Mouse (Mus musculus) MEL (cell line): ENCODE data around the gene Tub. TPM values are rescaled to one million over a fixed set of nuclear protein-coding genes. Genes with fewer than 3 reads are reported as not detected.

Source experiments
- DNase-seq: peaks from one replicate; pipeline ENCODE4 v3.0.0; 2011; ENCODE audit warnings: low read depth, low spot score
- H3K27ac ChIP-seq: 2 replicates; pipeline ENCODE4 v1.5.1; 2012; ENCODE audit warnings: low read depth, mild to moderate bottlenecking, control low read depth, low read length, moderate library complexity; ENCODE audit not compliant: control insufficient read depth
- H3K27me3 ChIP-seq, 2 experiments: fragments of 150-350 bp in 1 of 2; sonication (generic) in 1 of 2; 2 replicates each; pipeline ENCODE4 v1.6.1; 2012; ENCODE audit warnings: low read length in 2 of 2, mild to moderate bottlenecking in 2 of 2, improper control_type of control experiment in 1 of 2, moderate library complexity in 1 of 2; ENCODE audit not compliant: insufficient read depth in 2 of 2, control insufficient read depth in 1 of 2
- H3K36me3 ChIP-seq, 2 experiments: 2 replicates each; pipeline ENCODE4 v1.6.1; 2012 to 2014; ENCODE audit warnings: low read length in 2 of 2, improper control_type of control experiment in 1 of 2, inconsistent platforms in 1 of 2, mild to moderate bottlenecking in 1 of 2; ENCODE audit not compliant: insufficient read depth in 2 of 2, control insufficient read depth in 1 of 2
- H3K4me1 ChIP-seq, 2 experiments: fragments of 150-350 bp in 1 of 2; sonication (generic) in 1 of 2; 2 replicates each; pipeline ENCODE4 v1.6.1; 2012; ENCODE audit warnings: low read length in 2 of 2, improper control_type of control experiment in 1 of 2, mild to moderate bottlenecking in 1 of 2; ENCODE audit not compliant: insufficient read depth in 2 of 2, control insufficient read depth in 1 of 2
- H3K4me3 ChIP-seq, 2 experiments: fragments of 150-350 bp in 1 of 2; sonication (generic) in 1 of 2; 2 replicates each; pipeline ENCODE4 v1.5.1; 2012; ENCODE audit warnings: low read depth in 2 of 2, low read length in 2 of 2, mild to moderate bottlenecking in 2 of 2, moderate library complexity in 2 of 2, control low read depth in 1 of 2, improper control_type of control experiment in 1 of 2; ENCODE audit not compliant: control insufficient read depth in 1 of 2, insufficient read depth in 1 of 2
- H3K79me2 ChIP-seq: 2 replicates; pipeline ENCODE4 v1.6.1; 2012; ENCODE audit warnings: mild to moderate bottlenecking, low read length, moderate library complexity; ENCODE audit not compliant: control insufficient read depth, poor library complexity, insufficient read depth
- H3K9ac ChIP-seq: 2 replicates; pipeline ENCODE4 v1.6.1; 2012; ENCODE audit warnings: low read depth, mild to moderate bottlenecking, control low read depth, low read length, moderate library complexity; ENCODE audit not compliant: control insufficient read depth, poor library complexity, severe bottlenecking
- H3K9me3 ChIP-seq: fragments of 150-350 bp; sonication (generic); replicated peaks from 2 replicates; pipeline ENCODE4 v1.6.1; 2012; ENCODE audit warnings: mild to moderate bottlenecking, low read length, improper control_type of control experiment, moderate library complexity; ENCODE audit not compliant: insufficient read depth
- CTCF ChIP-seq, 3 experiments: IDR thresholded peaks in 2 of 3; conservative IDR thresholded peaks in 1 of 3; 2 replicates each; pipeline ENCODE4 v1.5.1; 2011 to 2012; ENCODE audit warnings: low read length in 3 of 3, low read depth in 2 of 3, mild to moderate bottlenecking in 2 of 3, improper control_type of control experiment in 1 of 3, inconsistent platforms in 1 of 3, mixed read lengths in 1 of 3, moderate library complexity in 1 of 3; ENCODE audit not compliant: control insufficient read depth in 1 of 3, insufficient read depth in 1 of 3, poor library complexity in 1 of 3, severe bottlenecking in 1 of 3
- E2F4 ChIP-seq: IDR thresholded peaks from 2 replicates; pipeline ENCODE4 v1.6.1; 2011; ENCODE audit warnings: low read depth, low read length, improper control_type of control experiment, borderline replicate concordance
- ELF1 ChIP-seq: IDR thresholded peaks from 2 replicates; pipeline ENCODE4 v1.6.1; 2014; ENCODE audit warnings: low read depth, mild to moderate bottlenecking, inconsistent platforms, low read length, improper control_type of control experiment, moderate library complexity
- ETS1 ChIP-seq: IDR thresholded peaks from 2 replicates; pipeline ENCODE4 v1.6.1; 2012; ENCODE audit warnings: low read depth, mild to moderate bottlenecking, inconsistent platforms, low read length, improper control_type of control experiment, moderate library complexity
- GABPA ChIP-seq: IDR thresholded peaks from 2 replicates; pipeline ENCODE4 v1.6.1; 2012; ENCODE audit warnings: low read depth, mild to moderate bottlenecking, inconsistent platforms, low read length, improper control_type of control experiment, moderate library complexity
- GATA1 ChIP-seq: IDR thresholded peaks from 2 replicates; pipeline ENCODE4 v1.6.1; 2011; ENCODE audit warnings: low read depth, low read length, improper control_type of control experiment
- HCFC1 ChIP-seq: IDR thresholded peaks from 2 replicates; pipeline ENCODE4 v1.6.1; 2012; ENCODE audit warnings: low read depth, mild to moderate bottlenecking, inconsistent platforms, low read length, improper control_type of control experiment, moderate library complexity
- JUND ChIP-seq: IDR thresholded peaks from 2 replicates; pipeline ENCODE4 v1.6.1; 2011; ENCODE audit warnings: low read depth, mild to moderate bottlenecking, improper control_type of control experiment, low read length
- KAT2A ChIP-seq: conservative IDR thresholded peaks from 2 replicates; pipeline ENCODE4 v1.6.1; 2012; ENCODE audit warnings: low read depth, low read length, improper control_type of control experiment, inconsistent platforms
- MAX ChIP-seq: IDR thresholded peaks from 2 replicates; pipeline ENCODE4 v1.6.1; 2011; ENCODE audit warnings: low read length, improper control_type of control experiment
- MAZ ChIP-seq: IDR thresholded peaks from 2 replicates; pipeline ENCODE4 v1.6.1; 2012; ENCODE audit warnings: low read depth, mild to moderate bottlenecking, inconsistent platforms, low read length, improper control_type of control experiment
- MEF2A ChIP-seq: IDR thresholded peaks from 2 replicates; pipeline ENCODE4 v1.6.1; 2014; ENCODE audit warnings: low read depth, mild to moderate bottlenecking, inconsistent platforms, low read length, improper control_type of control experiment; ENCODE audit not compliant: poor library complexity, insufficient replicate concordance, severe bottlenecking; ENCODE audit errors: extremely low read depth
- MXI1 ChIP-seq: IDR thresholded peaks from 2 replicates; pipeline ENCODE4 v1.6.1; 2011; ENCODE audit warnings: mild to moderate bottlenecking, low read depth, low read length, improper control_type of control experiment
- MYC ChIP-seq: IDR thresholded peaks from 2 replicates; pipeline ENCODE4 v1.6.1; 2011; ENCODE audit warnings: low read depth, mild to moderate bottlenecking, low read length, improper control_type of control experiment, moderate library complexity
- NELFE ChIP-seq: IDR thresholded peaks from 2 replicates; pipeline ENCODE4 v1.6.1; 2011; ENCODE audit warnings: low read depth, low read length, improper control_type of control experiment
- NRF1 ChIP-seq: IDR thresholded peaks from 2 replicates; pipeline ENCODE4 v1.6.1; 2014; ENCODE audit warnings: low read depth, mild to moderate bottlenecking, inconsistent platforms, low read length, improper control_type of control experiment, moderate library complexity; ENCODE audit not compliant: poor library complexity, insufficient read depth, severe bottlenecking
- POLR2A ChIP-seq, 2 experiments: IDR thresholded peaks; 2 replicates each; pipeline ENCODE4 v1.6.1; 2011 to 2012; ENCODE audit warnings: low read length in 2 of 2, mild to moderate bottlenecking in 2 of 2, control low read depth in 1 of 2, improper control_type of control experiment in 1 of 2, low read depth in 1 of 2, moderate library complexity in 1 of 2; ENCODE audit not compliant: control insufficient read depth in 1 of 2, insufficient read depth in 1 of 2, poor library complexity in 1 of 2
- POLR2AphosphoS2 ChIP-seq: IDR thresholded peaks from 2 replicates; pipeline ENCODE4 v1.6.1; 2011; ENCODE audit warnings: low read length, improper control_type of control experiment
- POLR2AphosphoS5 ChIP-seq: IDR thresholded peaks from 2 replicates; pipeline ENCODE4 v1.6.1; 2012; ENCODE audit warnings: low read depth, borderline replicate concordance, mild to moderate bottlenecking, inconsistent platforms, low read length, moderate library complexity, mixed read lengths
- RAD21 ChIP-seq: IDR thresholded peaks from 2 replicates; pipeline ENCODE4 v1.6.1; 2011; ENCODE audit warnings: mild to moderate bottlenecking, low read depth, low read length, improper control_type of control experiment
- SIN3A ChIP-seq: IDR thresholded peaks from 2 replicates; pipeline ENCODE4 v1.6.1; 2012; ENCODE audit warnings: low read length, improper control_type of control experiment, inconsistent platforms
- SMC3 ChIP-seq: IDR thresholded peaks from 2 replicates; pipeline ENCODE4 v1.6.1; 2011; ENCODE audit warnings: low read depth, low read length, improper control_type of control experiment
- TAL1 ChIP-seq: IDR thresholded peaks from 2 replicates; pipeline ENCODE4 v1.6.1; 2012; ENCODE audit warnings: mild to moderate bottlenecking, inconsistent platforms, low read length, moderate library complexity, mixed read lengths
- TBP ChIP-seq: IDR thresholded peaks from 2 replicates; pipeline ENCODE4 v1.8.0; 2011; ENCODE audit warnings: low read depth, low read length, improper control_type of control experiment
- TCF12 ChIP-seq: IDR thresholded peaks from 2 replicates; pipeline ENCODE4 v1.6.1; 2014; ENCODE audit warnings: low read depth, mild to moderate bottlenecking, inconsistent platforms, low read length, improper control_type of control experiment, moderate library complexity
- UBTF ChIP-seq: IDR thresholded peaks from 2 replicates; pipeline ENCODE4 v1.6.1; 2012; ENCODE audit warnings: low read depth, mild to moderate bottlenecking, inconsistent platforms, low read length, improper control_type of control experiment, moderate library complexity, borderline replicate concordance; ENCODE audit not compliant: insufficient read depth
- USF1 ChIP-seq: IDR thresholded peaks from 2 replicates; pipeline ENCODE4 v1.6.1; 2014; ENCODE audit warnings: low read depth, mild to moderate bottlenecking, inconsistent platforms, low read length, improper control_type of control experiment, moderate library complexity
- USF2 ChIP-seq, 2 experiments: IDR thresholded peaks; 2 replicates each; pipeline ENCODE4 v1.6.1; 2011 to 2012; ENCODE audit warnings: improper control_type of control experiment in 2 of 2, low read length in 2 of 2, borderline replicate concordance in 1 of 2, inconsistent platforms in 1 of 2, low read depth in 1 of 2, mild to moderate bottlenecking in 1 of 2; ENCODE audit not compliant: insufficient read depth in 1 of 2
- ZC3H11A ChIP-seq: IDR thresholded peaks from 2 replicates; pipeline ENCODE4 v1.6.1; 2012; ENCODE audit warnings: low read depth, mild to moderate bottlenecking, inconsistent platforms, low read length, improper control_type of control experiment
- ZKSCAN1 ChIP-seq: IDR thresholded peaks from 2 replicates; pipeline ENCODE4 v1.6.1; 2012; ENCODE audit warnings: low read depth, mild to moderate bottlenecking, inconsistent platforms, low read length, improper control_type of control experiment, moderate library complexity
- ZMIZ1 ChIP-seq: IDR thresholded peaks from 2 replicates; pipeline ENCODE4 v1.6.1; 2012; ENCODE audit warnings: low read depth, mild to moderate bottlenecking, inconsistent platforms, low read length, improper control_type of control experiment, moderate library complexity
- ZNF384 ChIP-seq: IDR thresholded peaks from 2 replicates; pipeline ENCODE4 v1.6.1; 2012; ENCODE audit warnings: low read depth, mild to moderate bottlenecking, inconsistent platforms, low read length, improper control_type of control experiment
- polyA plus RNA-seq, 2 experiments: library from polyadenylated mRNA; stranded (reverse) in 1 of 2; unstranded in 1 of 2; fragments of >175 nt in 1 of 2; fragments of >200 nt in 1 of 2; gene quantifications; 2 replicates each; pipeline versions ENCODE4 v1.2.1 to v1.2.4; 2012; ENCODE audit warnings: low replicate concordance in 2 of 2, low read depth in 1 of 2; ENCODE audit not compliant: insufficient read length in 2 of 2, insufficient read depth in 1 of 2, missing spikeins in 1 of 2
- total RNA-seq: library from RNA; depleted of rRNA; stranded (reverse); fragments of 300-350 nt; gene quantifications from 2 replicates; pipeline ENCODE4 v1.2.3, GENCODE M21; 2012

Gene Tub
- total and polyA plus RNA-seq, 3 experiments = not detected

- H3K27me3 ChIP-seq = no peaks in the 10 kb centered on the region
- peaks cover 22% of the 10 kb centered on the region for H3K79me2 ChIP-seq
- TF ChIP-seq USF1 (peak; percentile 96), MXI1 (peak; percentile 70), ZNF384 (no peak), SIN3A (peak; percentile 94), TAL1 (no peak), ZMIZ1 (no peak), KAT2A (peak; percentile 77), GABPA (no peak), CTCF (IDR thresholded peaks at IDR 0.05 in 2 of 3, conservative IDR thresholded peaks at IDR 0.05 in 1 of 3; ENCODE audit: control insufficient read depth in 1 of 3, insufficient read depth in 1 of 3, low read depth in 2 of 3, low read length in 3 of 3, poor library complexity in 1 of 3, severe bottlenecking in 1 of 3) (peak; percentile 75 to 96 (median 78)), MYC (peak; percentile 69), NELFE (peak; percentile 85), NRF1 (peak; percentile 25; the same call in 1 of the 2 replicates), TBP (peak; percentile 94), RAD21 (peak; percentile 94), JUND (no peak), MAZ (0 out of 2 replicates have a peak, but pooled peaks have one; percentile 66), ZKSCAN1 (no peak), MAX (peak; percentile 74), ETS1 (peak; percentile 18; the same call in 1 of the 2 replicates), MEF2A (peak; percentile 60; the same call in 1 of the 2 replicates), E2F4 (peak; percentile 79; the same call in 1 of the 2 replicates), POLR2A (IDR thresholded peaks at IDR 0.05; ENCODE audit: control insufficient read depth in 1 of 2, insufficient read depth in 1 of 2, low read depth in 1 of 2, low read length in 2 of 2, poor library complexity in 1 of 2) (peak; percentile 63 to 85), UBTF (no peak), POLR2AphosphoS5 (no peak), SMC3 (peak; percentile 92), TCF12 (no peak; the same call in none of the 2 replicates), ZC3H11A (peak; percentile 83), USF2 (IDR thresholded peaks at IDR 0.05; ENCODE audit: borderline replicate concordance in 1 of 2, insufficient read depth in 1 of 2, low read depth in 1 of 2, low read length in 2 of 2) (peak; percentile 21 to 71; a peak in 2 of 4 replicates), POLR2AphosphoS2 (no peak), ELF1 (peak; percentile 93), HCFC1 (peak; percentile 96), GATA1 (peak; percentile 58)
- peak within 1 kb of the TSS; percentile 97 to 100 for H3K4me3 ChIP-seq
- H3K9me3 ChIP-seq = no peaks in the 10 kb centered on the region
- peak within 1 kb of the TSS; percentile 98 for H3K9ac ChIP-seq
- peak within 1 kb of the TSS; percentile 51 for H3K27ac ChIP-seq
- peaks cover 9 to 14% of the 10 kb centered on the region in 2 experiments for H3K36me3 ChIP-seq
- peaks cover 4 to 15% of the 10 kb centered on the region in 2 experiments for H3K4me1 ChIP-seq
- peak; percentile 99 for DNase-seq
Measured at GRCm38 (mm10) chr7:108933794-108934731, 16.1 kb upstream of the Tub start, which contains the start of gene Eif3f. Eif3f (plus strand) TSS chr7:108934417.
